Mouse (Mus musculus) stomach, embryonic 14.5 days (tissue): Measurements from ENCODE around the gene Kdm2b. TPM values are rescaled to one million over a fixed set of nuclear protein-coding genes. Genes with fewer than 3 reads are reported as not detected.
"Not testable (repeated sequence)": the region's sequence is repeated elsewhere in the genome, so short reads cannot be mapped to it uniquely, and the experiment has no call there.

Experiments
- ATAC-seq: fragments of 200-750 bp; cut with Nextera tagmentation; 2 replicates; pipeline ENCODE4 v1.8.0; 2017; ENCODE audit warnings: low read depth, moderate TSS enrichment; ENCODE audit not compliant: insufficient number of reproducible peaks, insufficient read depth, low FRiP score
- H3K27ac ChIP-seq: fragments of 300-500 bp; sonication (generic); 2 replicates; pipeline ENCODE4 v1.5.1; 2014; ENCODE audit warnings: mild to moderate bottlenecking, low read length, moderate library complexity, mixed read lengths
- H3K27me3 ChIP-seq: fragments of 300-500 bp; sonication (generic); 2 replicates; pipeline ENCODE4 v1.6.1; 2014; ENCODE audit warnings: low read length, control low read depth, mixed read lengths; ENCODE audit not compliant: control insufficient read depth, insufficient read depth
- H3K36me3 ChIP-seq: fragments of 300-500 bp; sonication (generic); 2 replicates; pipeline ENCODE4 v1.6.1; 2014; ENCODE audit warnings: mild to moderate bottlenecking, control low read depth, low read length, moderate library complexity, mixed read lengths; ENCODE audit not compliant: control insufficient read depth, insufficient read depth
- H3K4me1 ChIP-seq: fragments of 300-500 bp; sonication (generic); 2 replicates; pipeline ENCODE4 v1.6.1; 2014; ENCODE audit warnings: low read length, control low read depth, mixed read lengths; ENCODE audit not compliant: control insufficient read depth, insufficient read depth
- H3K4me2 ChIP-seq: fragments of 300-500 bp; sonication (generic); replicated peaks from 2 replicates; pipeline ENCODE4 v1.6.1; 2014; ENCODE audit warnings: low read depth, low read length, control low read depth
- H3K4me3 ChIP-seq: fragments of 300-500 bp; sonication (generic); 2 replicates; pipeline ENCODE4 v1.5.1; 2014; ENCODE audit warnings: low read depth, low read length, control low read depth
- H3K9ac ChIP-seq: fragments of 300-500 bp; sonication (generic); replicated peaks from 2 replicates; pipeline ENCODE4 v1.6.1; 2014; ENCODE audit warnings: low read depth, mild to moderate bottlenecking, control low read depth, low read length, moderate library complexity, mixed read lengths
- H3K9me3 ChIP-seq: fragments of 300-500 bp; sonication (generic); 2 replicates; pipeline ENCODE4 v1.6.1; 2016; ENCODE audit warnings: low read depth, low read length, control low read depth; ENCODE audit not compliant: control insufficient read depth
- WGBS: fragments of 180-500 bp; shearing (Covaris S2); extraction: QIAGEN DNeasy Blood & Tissue Kit; methylation state at CpG from one replicate; pipeline ENCODE4 v1.1.7; 2014; 5-methylcytosine and 5-hydroxymethylcytosine counted together
- polyA plus RNA-seq: library from polyadenylated mRNA; unstranded; fragments of >200 nt; fragmentation: Nextera tagmentation; extraction: Ambion mirVana; gene quantifications from 2 replicates; pipeline ENCODE4 v1.2.1, GENCODE M21; 2014

Kdm2b gene
- polyA plus RNA-seq, 1 experiment from 2014 or later: 37.9 TPM

- H3K27me3 ChIP-seq: no peaks in the 10 kb centered on the region
- ATAC-seq: no peak
- H3K36me3 ChIP-seq: no peaks in the 10 kb centered on the region
- no peak overlapping the region for H3K4me2 ChIP-seq
- H3K9ac ChIP-seq: no peak overlapping the region
- no peaks in the 10 kb centered on the region for H3K9me3 ChIP-seq
- no peak overlapping the region for H3K27ac ChIP-seq
- no peak overlapping the region for H3K4me3 ChIP-seq
- 80% methylated on average over 8 of the region's 8 CpGs for WGBS
- no peaks in the 10 kb centered on the region for H3K4me1 ChIP-seq
These were observed 10.7 kb downstream of the Kdm2b start for GRCm38 (mm10) chr5:122978970-122979369.

GRCm38 (mm10) chr5:122974701-122975100 is 14.9 kb downstream of the Kdm2b start:
- H3K36me3 ChIP-seq, H3K27ac ChIP-seq, H3K4me1 ChIP-seq, H3K4me3 ChIP-seq, H3K9me3 ChIP-seq, ATAC-seq, H3K4me2 ChIP-seq, H3K9ac ChIP-seq, H3K27me3 ChIP-seq: not testable (repeated sequence)
- WGBS: 95% methylated on average over 4 of the region's 4 CpGs

GRCm38 (mm10) chr5:122972116-122972515 is 17.5 kb downstream of the Kdm2b start:
- no peaks in the 10 kb centered on the region for H3K36me3 ChIP-seq
- H3K9ac ChIP-seq: no peak overlapping the region
- no peaks in the 10 kb centered on the region for H3K9me3 ChIP-seq
- no peaks in the 10 kb centered on the region for H3K4me1 ChIP-seq
- H3K27ac ChIP-seq: no peak overlapping the region
- H3K4me2 ChIP-seq: no peak overlapping the region
- 83% methylated on average over 9 of the region's 9 CpGs for WGBS
- no peaks in the 10 kb centered on the region for H3K27me3 ChIP-seq
- no peak for ATAC-seq
- no peak overlapping the region for H3K4me3 ChIP-seq

GRCm38 (mm10) chr5:122971438-122971837 is 18.2 kb downstream of the Kdm2b start:
- Histone ChIP-seq H3K27ac (no peak overlapping the region), H3K9me3 (no peaks in the 10 kb centered on the region), H3K4me2 (no peak overlapping the region), H3K9ac (no peak overlapping the region), H3K27me3 (no peaks in the 10 kb centered on the region), H3K4me1 (no peaks in the 10 kb centered on the region), H3K36me3 (no peaks in the 10 kb centered on the region), H3K4me3 (no peak overlapping the region)
- 85% methylated on average over 4 of the region's 4 CpGs for WGBS
- no peak for ATAC-seq

- Histone ChIP-seq H3K4me3 (no peak overlapping the region), H3K4me1 (no peaks in the 10 kb centered on the region), H3K9ac (no peak overlapping the region), H3K27me3 (no peaks in the 10 kb centered on the region), H3K9me3 (no peaks in the 10 kb centered on the region), H3K4me2 (no peak overlapping the region), H3K36me3 (no peaks in the 10 kb centered on the region), H3K27ac (no peak overlapping the region)
- ATAC-seq: no peak
- WGBS: 59% methylated on average over 5 of the region's 5 CpGs
These were observed 19.6 kb downstream of the Kdm2b start for GRCm38 (mm10) chr5:122970056-122970455.

GRCm38 (mm10) chr5:122968322-122968721 is 21.3 kb downstream of the Kdm2b start:
- H3K4me3 ChIP-seq: no peak overlapping the region
- H3K27ac ChIP-seq: no peak overlapping the region
- ATAC-seq: no peak
- no peaks in the 10 kb centered on the region for H3K9me3 ChIP-seq
- no peaks in the 10 kb centered on the region for H3K4me1 ChIP-seq
- no peak overlapping the region for H3K4me2 ChIP-seq
- H3K27me3 ChIP-seq: no peaks in the 10 kb centered on the region
- no peaks in the 10 kb centered on the region for H3K36me3 ChIP-seq
- WGBS: 18% methylated on average over 4 of the region's 4 CpGs
- no peak overlapping the region for H3K9ac ChIP-seq

- ATAC-seq: no peak
- Histone ChIP-seq H3K27me3 (no peaks in the 10 kb centered on the region), H3K4me3 (no peak overlapping the region), H3K9me3 (no peaks in the 10 kb centered on the region), H3K9ac (no peak overlapping the region), H3K4me2 (no peak overlapping the region), H3K4me1 (no peaks in the 10 kb centered on the region), H3K27ac (peak overlapping the region; percentile 67; the same call in 1 of the 2 replicates), H3K36me3 (no peaks in the 10 kb centered on the region)
- 82% methylated on average over 11 of the region's 11 CpGs for WGBS
These were observed 24.2 kb downstream of the Kdm2b start for GRCm38 (mm10) chr5:122965427-122965826.

GRCm38 (mm10) chr5:122964853-122965252 is 24.8 kb downstream of the Kdm2b start:
- H3K4me1 ChIP-seq: no peaks in the 10 kb centered on the region
- peak; percentile 86 for ATAC-seq
- no peaks in the 10 kb centered on the region for H3K36me3 ChIP-seq
- H3K27ac ChIP-seq: peak overlapping the region; percentile 67; the same call in 1 of the 2 replicates
- 48% methylated on average over 6 of the region's 6 CpGs for WGBS
- no peak overlapping the region for H3K9ac ChIP-seq
- no peaks in the 10 kb centered on the region for H3K9me3 ChIP-seq
- no peaks in the 10 kb centered on the region for H3K27me3 ChIP-seq
- H3K4me3 ChIP-seq: no peak overlapping the region
- no peak overlapping the region for H3K4me2 ChIP-seq

GRCm38 (mm10) chr5:122961905-122962304 is 27.7 kb downstream of the Kdm2b start:
- Histone ChIP-seq H3K9ac (no peak overlapping the region), H3K27ac (no peak overlapping the region), H3K4me3 (no peak overlapping the region), H3K9me3 (no peaks in the 10 kb centered on the region), H3K27me3 (no peaks in the 10 kb centered on the region), H3K36me3 (no peaks in the 10 kb centered on the region), H3K4me2 (no peak overlapping the region), H3K4me1 (no peaks in the 10 kb centered on the region)
- WGBS: 55% methylated on average over 3 of the region's 3 CpGs
- no peak for ATAC-seq
